Mouse (Mus musculus) ovary, postnatal 10 days (tissue): ENCODE data around the gene Vmn2r57.
"Not testable (repeated sequence)": the region's sequence is repeated elsewhere in the genome, so short reads cannot be mapped to it uniquely, and the experiment has no call there.

Experiments used
- DNase-seq: peaks from one replicate; pipeline ENCODE4 v3.0.0; 2022; ENCODE audit warnings: low spot score

The Vmn2r57 gene

GRCm38 (mm10) chr7:41448596-41448995 is at the start of gene Vmn2r57:
TSS of gene Vmn2r57 (minus strand) at chr7:41448696.
- not testable (repeated sequence) for DNase-seq

GRCm38 (mm10) chr7:41497871-41498270 is 49.4 kb upstream of the Vmn2r57 start:
- no peak for DNase-seq

GRCm38 (mm10) chr7:41451864-41452263 is 3.4 kb upstream of the Vmn2r57 start:
- no peak for DNase-seq

- DNase-seq, result no peak
Observed at GRCm38 (mm10) chr7:41394130-41394529, 54.4 kb downstream of the Vmn2r57 start.

GRCm38 (mm10) chr7:41393048-41393971 is 55.2 kb downstream of the Vmn2r57 start, which contains the start of gene AI987944:
TSS of gene AI987944 (minus strand) at chr7:41393379.
- peak; percentile 42 for DNase-seq
